Mouse (Mus musculus): ENCODE measurements around the gene Snd1. TPM values are rescaled to one million over a fixed set of nuclear protein-coding genes. Genes with fewer than 3 reads are reported as not detected.

The Snd1 gene
- total RNA-seq, 1 experiment, result 343 TPM

- H3K27ac ChIP-seq (ENCODE audit: insufficient read depth, low read depth, low read length, poor library complexity, severe bottlenecking), result no peak overlapping the region
- no peaks in the 10 kb centered on the region for H3K4me1 ChIP-seq (ENCODE audit: control insufficient read depth in 2 of 2, insufficient read depth in 2 of 2, low read length in 2 of 2, poor library complexity in 1 of 2)
These were observed 314.7 kb downstream of the Snd1 start for GRCm38 (mm10) chr6:28789685-28790084.

GRCm38 (mm10) chr6:28791183-28791582 is 316.2 kb downstream of the Snd1 start:
- no peak for DNase-seq (ENCODE audit: low read depth, low spot score)
- Histone ChIP-seq H3K36me3 (ENCODE audit: control insufficient read depth, insufficient read depth, low read length, poor library complexity, severe bottlenecking) (peaks cover 5% of the 10 kb centered on the region), H3K9me3 (ENCODE audit: control insufficient read depth, insufficient read depth, low read depth, low read length) (no peaks in the 10 kb centered on the region), H3K27ac (ENCODE audit: insufficient read depth, low read depth, low read length, poor library complexity, severe bottlenecking) (no peak overlapping the region), H3K4me3 (ENCODE audit: insufficient read depth in 1 of 2, low read depth in 1 of 2, low read length in 2 of 2, poor library complexity in 1 of 2, severe bottlenecking in 1 of 2) (no peak overlapping the region), H3K9ac (ENCODE audit: insufficient read depth, low read depth, low read length, poor library complexity, severe bottlenecking) (no peak overlapping the region), H3K4me1 (ENCODE audit: control insufficient read depth in 2 of 2, insufficient read depth in 2 of 2, low read length in 2 of 2, poor library complexity in 1 of 2) (no peaks in the 10 kb centered on the region)
- in situ Hi-C loops (cut with MboI; ENCODE audit: low sequenced_read_pairs in 2 of 2, unreplicated experiment in 2 of 2), result no loop called here
- no peak for TF ChIP-seq ZNF384 (IDR thresholded peaks at IDR 0.05; ENCODE audit: low read depth, low read length)
- no peak for TF ChIP-seq MAFK (IDR thresholded peaks at IDR 0.05; ENCODE audit: insufficient read depth, low read depth, low read length)
- no peak for TF ChIP-seq HCFC1 (IDR thresholded peaks at IDR 0.05; ENCODE audit: borderline replicate concordance, insufficient read depth, low read length)
- TF ChIP-seq ZC3H11A (IDR thresholded peaks at IDR 0.05; ENCODE audit: borderline replicate concordance, low read depth, low read length), result no peak
- no peak for TF ChIP-seq CHD2 (IDR thresholded peaks at IDR 0.05; ENCODE audit: low read depth, low read length)

More at GRCm38 (mm10) chr6:28789685-28790084, 314.7 kb downstream of the Snd1 start:
- H3K36me3 ChIP-seq (ENCODE audit: control insufficient read depth, insufficient read depth, low read length, poor library complexity, severe bottlenecking), result no peaks in the 10 kb centered on the region; the same call in 1 of the 2 replicates
- no peak for DNase-seq (ENCODE audit: low read depth, low spot score)
- H3K9me3 ChIP-seq (ENCODE audit: control insufficient read depth, insufficient read depth, low read depth, low read length), result no peaks in the 10 kb centered on the region
- in situ Hi-C loops (cut with MboI; ENCODE audit: low sequenced_read_pairs in 2 of 2, unreplicated experiment in 2 of 2), result no loop called here
- no peak overlapping the region for H3K9ac ChIP-seq (ENCODE audit: insufficient read depth, low read depth, low read length, poor library complexity, severe bottlenecking)
- TF ChIP-seq MAFK (IDR thresholded peaks at IDR 0.05; ENCODE audit: insufficient read depth, low read depth, low read length) (no peak), HCFC1 (IDR thresholded peaks at IDR 0.05; ENCODE audit: borderline replicate concordance, insufficient read depth, low read length) (no peak), ZNF384 (IDR thresholded peaks at IDR 0.05; ENCODE audit: low read depth, low read length) (no peak), ZC3H11A (IDR thresholded peaks at IDR 0.05; ENCODE audit: borderline replicate concordance, low read depth, low read length) (no peak), CHD2 (IDR thresholded peaks at IDR 0.05; ENCODE audit: low read depth, low read length) (no peak)
- no peak overlapping the region for H3K4me3 ChIP-seq (ENCODE audit: insufficient read depth in 1 of 2, low read depth in 1 of 2, low read length in 2 of 2, poor library complexity in 1 of 2, severe bottlenecking in 1 of 2)

GRCm38 (mm10) chr6:28791809-28792208 is 316.9 kb downstream of the Snd1 start:
- Histone ChIP-seq H3K9ac (ENCODE audit: insufficient read depth, low read depth, low read length, poor library complexity, severe bottlenecking) (no peak overlapping the region), H3K27ac (ENCODE audit: insufficient read depth, low read depth, low read length, poor library complexity, severe bottlenecking) (no peak overlapping the region), H3K9me3 (ENCODE audit: control insufficient read depth, insufficient read depth, low read depth, low read length) (no peaks in the 10 kb centered on the region), H3K4me3 (ENCODE audit: insufficient read depth in 1 of 2, low read depth in 1 of 2, low read length in 2 of 2, poor library complexity in 1 of 2, severe bottlenecking in 1 of 2) (no peak overlapping the region), H3K4me1 (ENCODE audit: control insufficient read depth in 2 of 2, insufficient read depth in 2 of 2, low read length in 2 of 2, poor library complexity in 1 of 2) (no peaks in the 10 kb centered on the region), H3K36me3 (ENCODE audit: control insufficient read depth, insufficient read depth, low read length, poor library complexity, severe bottlenecking) (peaks cover 8% of the 10 kb centered on the region)
- in situ Hi-C loops (cut with MboI; ENCODE audit: low sequenced_read_pairs in 2 of 2, unreplicated experiment in 2 of 2), result no loop called here
- DNase-seq (ENCODE audit: low read depth, low spot score), result no peak
- TF ChIP-seq ZNF384 (IDR thresholded peaks at IDR 0.05; ENCODE audit: low read depth, low read length) (no peak), HCFC1 (IDR thresholded peaks at IDR 0.05; ENCODE audit: borderline replicate concordance, insufficient read depth, low read length) (no peak), CHD2 (IDR thresholded peaks at IDR 0.05; ENCODE audit: low read depth, low read length) (no peak), MAFK (IDR thresholded peaks at IDR 0.05; ENCODE audit: insufficient read depth, low read depth, low read length) (no peak), ZC3H11A (IDR thresholded peaks at IDR 0.05; ENCODE audit: borderline replicate concordance, low read depth, low read length) (no peak)

- peaks cover 8% of the 10 kb centered on the region for H3K36me3 ChIP-seq (ENCODE audit: control insufficient read depth, insufficient read depth, low read length, poor library complexity, severe bottlenecking)
- no peak overlapping the region for H3K4me3 ChIP-seq (ENCODE audit: insufficient read depth in 1 of 2, low read depth in 1 of 2, low read length in 2 of 2, poor library complexity in 1 of 2, severe bottlenecking in 1 of 2)
- in situ Hi-C loops (cut with MboI; ENCODE audit: low sequenced_read_pairs in 2 of 2, unreplicated experiment in 2 of 2), result no loop called here
- TF ChIP-seq ZNF384 (IDR thresholded peaks at IDR 0.05; ENCODE audit: low read depth, low read length), result no peak
- no peak for TF ChIP-seq CHD2 (IDR thresholded peaks at IDR 0.05; ENCODE audit: low read depth, low read length)
- no peak for TF ChIP-seq ZC3H11A (IDR thresholded peaks at IDR 0.05; ENCODE audit: borderline replicate concordance, low read depth, low read length)
- no peak for TF ChIP-seq HCFC1 (IDR thresholded peaks at IDR 0.05; ENCODE audit: borderline replicate concordance, insufficient read depth, low read length)
- no peak for TF ChIP-seq MAFK (IDR thresholded peaks at IDR 0.05; ENCODE audit: insufficient read depth, low read depth, low read length)
- H3K9ac ChIP-seq (ENCODE audit: insufficient read depth, low read depth, low read length, poor library complexity, severe bottlenecking), result no peak overlapping the region
- no peak overlapping the region for H3K27ac ChIP-seq (ENCODE audit: insufficient read depth, low read depth, low read length, poor library complexity, severe bottlenecking)
- no peaks in the 10 kb centered on the region for H3K9me3 ChIP-seq (ENCODE audit: control insufficient read depth, insufficient read depth, low read depth, low read length)
- H3K4me1 ChIP-seq (ENCODE audit: control insufficient read depth in 2 of 2, insufficient read depth in 2 of 2, low read length in 2 of 2, poor library complexity in 1 of 2), result no peaks in the 10 kb centered on the region
- no peak for DNase-seq (ENCODE audit: low read depth, low spot score)
These were observed 320.4 kb downstream of the Snd1 start for GRCm38 (mm10) chr6:28795380-28795779.
